Mouse (Mus musculus) midbrain, embryonic 13.5 days (tissue): ENCODE measurements around the gene Ptpn13. TPM values are rescaled to one million over a fixed set of nuclear protein-coding genes. Genes with fewer than 3 reads are reported as not detected.

ENCODE experiments used
- ATAC-seq: fragments of 200-750 bp; cut with Nextera tagmentation; 2 replicates; pipeline ENCODE4 v1.8.0; 2017; ENCODE audit warnings: mild to moderate bottlenecking, moderate TSS enrichment, moderate library complexity
- H3K27ac ChIP-seq: fragments of 300-500 bp; sonication (generic); 2 replicates; pipeline ENCODE4 v1.5.1; 2015; ENCODE audit warnings: inconsistent platforms, mild to moderate bottlenecking, moderate library complexity
- H3K27me3 ChIP-seq: fragments of 300-500 bp; sonication (generic); 2 replicates; pipeline ENCODE4 v1.6.1; 2015; ENCODE audit warnings: mild to moderate bottlenecking, inconsistent platforms
- H3K36me3 ChIP-seq: fragments of 300-500 bp; sonication (generic); 2 replicates; pipeline ENCODE4 v1.6.1; 2015; ENCODE audit warnings: mild to moderate bottlenecking, inconsistent platforms
- H3K4me1 ChIP-seq: fragments of 300-500 bp; sonication (generic); replicated peaks from 2 replicates; pipeline ENCODE4 v1.6.1; 2015; ENCODE audit warnings: inconsistent platforms
- H3K4me2 ChIP-seq: fragments of 300-500 bp; sonication (generic); replicated peaks from 2 replicates; pipeline ENCODE4 v1.6.1; 2015; ENCODE audit warnings: moderate library complexity, mild to moderate bottlenecking, inconsistent platforms
- H3K4me3 ChIP-seq: fragments of 300-500 bp; sonication (generic); replicated peaks from 2 replicates; pipeline ENCODE4 v1.5.1; 2015; ENCODE audit warnings: mild to moderate bottlenecking, inconsistent platforms
- H3K9ac ChIP-seq: fragments of 300-500 bp; sonication (generic); replicated peaks from 2 replicates; pipeline ENCODE4 v1.6.1; 2015; ENCODE audit warnings: mild to moderate bottlenecking, inconsistent platforms
- H3K9me3 ChIP-seq: fragments of 300-500 bp; sonication (generic); 2 replicates; pipeline ENCODE4 v1.6.1; 2016; ENCODE audit warnings: mild to moderate bottlenecking, inconsistent platforms
- WGBS: fragments of 180-500 bp; shearing (Covaris S2); methylation state at CpG from one replicate; pipeline ENCODE4 v1.1.7; 2015; 5-methylcytosine and 5-hydroxymethylcytosine counted together
- polyA plus RNA-seq: library from polyadenylated mRNA; unstranded; fragments of >200 nt; fragmentation: Nextera tagmentation; extraction: Ambion mirVana; gene quantifications from 2 replicates; pipeline ENCODE4 v1.2.1, GENCODE M21; 2015

The Ptpn13 gene
- polyA plus RNA-seq, 1 experiment from 2014 or later, result 8.7 TPM

DNA sequence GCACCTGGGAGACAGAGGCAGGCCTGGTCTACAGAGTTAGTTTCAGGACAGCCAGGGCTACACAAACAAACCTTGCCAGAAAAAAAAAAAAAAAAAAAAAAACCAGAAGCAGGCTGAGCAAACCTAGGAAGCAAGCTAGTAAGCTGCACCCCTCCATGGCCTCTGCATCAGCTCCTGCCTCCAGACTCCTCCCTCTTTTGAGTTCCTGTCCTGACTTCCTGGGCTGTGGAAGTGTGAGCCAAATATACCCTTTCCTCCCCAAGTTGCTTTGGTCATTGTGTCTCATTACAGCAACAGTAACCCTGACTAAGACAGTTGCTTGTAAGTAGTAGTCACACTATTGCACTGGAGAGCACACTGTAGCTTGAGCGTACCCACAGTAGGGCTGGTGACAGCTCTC, 219.2 kb downstream of the Ptpn13 start:
- H3K9ac ChIP-seq, result no peak overlapping the region
- WGBS, result 93% methylated on average over 1 of the region's 1 CpGs
- H3K27me3 ChIP-seq, result no peaks in the 10 kb centered on the region
- ATAC-seq, result no peak
- H3K27ac ChIP-seq, result no peak overlapping the region
- no peaks in the 10 kb centered on the region for H3K9me3 ChIP-seq
- no peak overlapping the region for H3K4me3 ChIP-seq
- H3K4me1 ChIP-seq, result no peaks in the 10 kb centered on the region
- no peaks in the 10 kb centered on the region for H3K36me3 ChIP-seq
- no peak overlapping the region for H3K4me2 ChIP-seq

DNA sequence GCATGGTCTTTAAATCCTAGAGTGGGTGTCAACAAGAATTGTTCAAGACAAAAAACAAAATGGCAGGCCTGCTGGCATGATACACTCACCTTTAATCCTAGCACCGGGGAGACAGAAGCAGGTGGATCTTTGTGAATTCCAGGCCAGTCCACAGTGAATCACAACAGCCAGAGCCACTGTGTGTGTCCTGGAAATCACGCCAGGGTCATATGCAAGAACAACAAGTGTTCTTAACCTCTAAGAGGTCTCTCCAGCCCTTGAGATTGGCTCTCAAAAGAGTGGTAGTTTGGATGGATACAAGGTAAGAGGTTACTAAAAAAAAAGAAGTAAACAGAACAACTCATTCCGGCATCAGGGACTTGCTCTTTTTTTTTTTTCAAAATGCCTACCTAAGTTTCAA, 222.3 kb downstream of the Ptpn13 start:
- no peak for ATAC-seq
- H3K4me1 ChIP-seq, result no peaks in the 10 kb centered on the region
- WGBS, result 87% methylated on average over 3 of the region's 3 CpGs

More for the DNA sequence above, 222.3 kb downstream of the Ptpn13 start:
- no peak overlapping the region for H3K9ac ChIP-seq
- H3K27ac ChIP-seq, result no peak overlapping the region
- H3K27me3 ChIP-seq, result no peaks in the 10 kb centered on the region
- H3K4me2 ChIP-seq, result no peak overlapping the region
- no peaks in the 10 kb centered on the region for H3K9me3 ChIP-seq
- no peak overlapping the region for H3K4me3 ChIP-seq
- H3K36me3 ChIP-seq, result no peaks in the 10 kb centered on the region

Other genes with a start within 250 kb of the Ptpn13 start
- gene Mapk10, start 213.9 kb upstream of the Ptpn13 start, polyA plus RNA-seq, result 104 and 107 TPM in 2 replicates
- 0.09 TPM in 1 of 2 replicates, not detected in the other for gene Slc10a6, start 204.2 kb downstream of the Ptpn13 start, polyA plus RNA-seq
- gene 1700016H13Rik, start 230.8 kb downstream of the Ptpn13 start, polyA plus RNA-seq, result 0.17 and 0.28 TPM in 2 replicates